Mouse (Mus musculus): ENCODE data around the gene Kri1. TPM values are rescaled to one million over a fixed set of nuclear protein-coding genes. Genes with fewer than 3 reads are reported as not detected.

Gene Kri1
- polyA plus RNA-seq, 1 experiment: 9.6 TPM

GRCm38 (mm10) chr9:21244428-21245112 is 43.2 kb downstream of the Kri1 start:
- no peak for TF ChIP-seq POLR2A (IDR thresholded peaks at IDR 0.05; ENCODE audit: low read depth, low read length)
- no peak for TF ChIP-seq CTCF (IDR thresholded peaks at IDR 0.05; ENCODE audit: extremely low read depth, insufficient read length, insufficient replicate concordance, low read depth, low read length)
- H3K4me1 ChIP-seq (ENCODE audit: control insufficient read depth, insufficient read depth, insufficient read length, low read length): peaks cover 12% of the 10 kb centered on the region
- H3K27ac ChIP-seq (ENCODE audit: insufficient read depth, low read depth, low read length): no peak overlapping the region
- 1% methylated on average over 72 of the region's 72 CpGs for WGBS
- peak overlapping the region; percentile 55 for H3K4me3 ChIP-seq (ENCODE audit: low read depth, low read length)
- H3K36me3 ChIP-seq (ENCODE audit: control insufficient read depth, insufficient read depth, low read length): no peaks in the 10 kb centered on the region
- H3K27me3 ChIP-seq (ENCODE audit: control insufficient read depth, insufficient read depth, low read length): peaks cover 47% of the 10 kb centered on the region

GRCm38 (mm10) chr9:21243826-21244427 is 43.8 kb downstream of the Kri1 start:
- H3K4me3 ChIP-seq (ENCODE audit: low read depth, low read length): peak overlapping the region; percentile 55
- H3K27me3 ChIP-seq (ENCODE audit: control insufficient read depth, insufficient read depth, low read length): peaks cover 42% of the 10 kb centered on the region
- peaks cover 12% of the 10 kb centered on the region for H3K4me1 ChIP-seq (ENCODE audit: control insufficient read depth, insufficient read depth, insufficient read length, low read length)
- 10% methylated on average over 42 of the region's 42 CpGs for WGBS
- no peaks in the 10 kb centered on the region for H3K36me3 ChIP-seq (ENCODE audit: control insufficient read depth, insufficient read depth, low read length)
- no peak overlapping the region for H3K27ac ChIP-seq (ENCODE audit: insufficient read depth, low read depth, low read length)
- TF ChIP-seq POLR2A (IDR thresholded peaks at IDR 0.05; ENCODE audit: low read depth, low read length) (no peak), CTCF (IDR thresholded peaks at IDR 0.05; ENCODE audit: extremely low read depth, insufficient read length, insufficient replicate concordance, low read depth, low read length) (no peak)

- peaks cover 20% of the 10 kb centered on the region for H3K4me1 ChIP-seq (ENCODE audit: control insufficient read depth, insufficient read depth, insufficient read length, low read length)
- no peak overlapping the region for H3K27ac ChIP-seq (ENCODE audit: insufficient read depth, low read depth, low read length)
- peak; percentile 99; the same call in 1 of the 2 replicates for TF ChIP-seq CTCF (IDR thresholded peaks at IDR 0.05; ENCODE audit: extremely low read depth, insufficient read length, insufficient replicate concordance, low read depth, low read length)
- no peak for TF ChIP-seq POLR2A (IDR thresholded peaks at IDR 0.05; ENCODE audit: low read depth, low read length)
- WGBS: 5% methylated on average over 11 of the region's 11 CpGs
- H3K36me3 ChIP-seq (ENCODE audit: control insufficient read depth, insufficient read depth, low read length): no peaks in the 10 kb centered on the region
- peaks cover 30% of the 10 kb centered on the region for H3K27me3 ChIP-seq (ENCODE audit: control insufficient read depth, insufficient read depth, low read length)
- no peak overlapping the region for H3K4me3 ChIP-seq (ENCODE audit: low read depth, low read length)
These were observed 46.4 kb downstream of the Kri1 start for GRCm38 (mm10) chr9:21241343-21241742.

GRCm38 (mm10) chr9:21239465-21239848 is 48.3 kb downstream of the Kri1 start:
- peaks cover 17% of the 10 kb centered on the region for H3K27me3 ChIP-seq (ENCODE audit: control insufficient read depth, insufficient read depth, low read length)
- TF ChIP-seq POLR2A (IDR thresholded peaks at IDR 0.05; ENCODE audit: low read depth, low read length) (no peak), CTCF (IDR thresholded peaks at IDR 0.05; ENCODE audit: extremely low read depth, insufficient read length, insufficient replicate concordance, low read depth, low read length) (no peak)
- peak overlapping the region; percentile 83 for H3K27ac ChIP-seq (ENCODE audit: insufficient read depth, low read depth, low read length)

DNA sequence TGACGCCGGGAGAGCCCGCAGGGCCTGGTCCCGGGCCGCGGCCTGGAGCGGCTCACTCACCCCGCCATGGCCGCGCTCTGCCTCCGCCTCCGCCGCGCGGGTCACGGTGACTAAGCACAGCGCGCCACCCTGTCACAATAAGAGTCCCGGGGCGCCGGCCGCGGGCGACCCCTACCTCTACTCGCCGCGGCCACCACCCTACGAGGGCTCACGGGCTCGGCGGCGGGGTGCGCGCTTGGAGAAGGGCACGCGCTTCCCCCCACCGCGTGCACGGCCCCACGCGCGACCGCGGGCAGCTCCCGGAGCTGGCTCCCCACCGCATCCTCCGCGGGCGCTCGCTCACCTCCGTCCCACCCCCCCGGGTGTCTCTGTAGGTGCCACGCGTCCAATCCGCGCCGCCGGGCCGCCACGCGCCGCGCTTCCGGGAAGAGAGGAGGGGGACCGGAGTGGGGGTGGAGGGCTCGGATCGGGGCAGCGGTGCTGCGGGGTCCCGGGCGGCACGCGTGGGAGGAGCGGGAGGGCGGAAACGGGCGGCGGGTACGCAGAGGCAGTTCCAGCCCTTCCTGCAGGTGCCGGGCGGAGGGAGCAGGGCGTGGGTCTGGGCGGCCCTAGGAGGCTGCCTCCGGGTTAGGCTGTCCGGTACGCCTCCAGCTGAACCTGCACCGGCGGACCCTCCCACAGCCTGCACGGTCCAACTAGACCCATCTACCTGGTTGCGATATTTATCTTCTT is 48.9 kb downstream of the Kri1 start, which contains the start of gene Keap1:
Gene Keap1 (minus strand): TSS at position 629 of the 732 bp plus-strand sequence.
- WGBS: under 1% methylated on average over 90 of the region's 90 CpGs
- peaks cover 5% of the 10 kb centered on the region for H3K36me3 ChIP-seq (ENCODE audit: control insufficient read depth, insufficient read depth, low read length)
- peak within 1 kb of the TSS; percentile 85 for H3K4me3 ChIP-seq (ENCODE audit: low read depth, low read length)
- TF ChIP-seq POLR2A (IDR thresholded peaks at IDR 0.05; ENCODE audit: low read depth, low read length) (peak; percentile 62), CTCF (IDR thresholded peaks at IDR 0.05; ENCODE audit: extremely low read depth, insufficient read length, insufficient replicate concordance, low read depth, low read length) (no peak)
- peak within 1 kb of the TSS; percentile 83 for H3K27ac ChIP-seq (ENCODE audit: insufficient read depth, low read depth, low read length)
- peaks cover 19% of the 10 kb centered on the region for H3K4me1 ChIP-seq (ENCODE audit: control insufficient read depth, insufficient read depth, insufficient read length, low read length)
- peaks cover 11% of the 10 kb centered on the region for H3K27me3 ChIP-seq (ENCODE audit: control insufficient read depth, insufficient read depth, low read length)

More at GRCm38 (mm10) chr9:21239465-21239848, 48.3 kb downstream of the Kri1 start:
- 28% methylated on average over 4 of the region's 4 CpGs for WGBS
- Histone ChIP-seq H3K4me3 (ENCODE audit: low read depth, low read length) (peak overlapping the region; percentile 85), H3K36me3 (ENCODE audit: control insufficient read depth, insufficient read depth, low read length) (peaks cover under 1% of the 10 kb centered on the region; the same call in 1 of the 2 replicates), H3K4me1 (ENCODE audit: control insufficient read depth, insufficient read depth, insufficient read length, low read length) (peaks cover 25% of the 10 kb centered on the region)

DNA sequence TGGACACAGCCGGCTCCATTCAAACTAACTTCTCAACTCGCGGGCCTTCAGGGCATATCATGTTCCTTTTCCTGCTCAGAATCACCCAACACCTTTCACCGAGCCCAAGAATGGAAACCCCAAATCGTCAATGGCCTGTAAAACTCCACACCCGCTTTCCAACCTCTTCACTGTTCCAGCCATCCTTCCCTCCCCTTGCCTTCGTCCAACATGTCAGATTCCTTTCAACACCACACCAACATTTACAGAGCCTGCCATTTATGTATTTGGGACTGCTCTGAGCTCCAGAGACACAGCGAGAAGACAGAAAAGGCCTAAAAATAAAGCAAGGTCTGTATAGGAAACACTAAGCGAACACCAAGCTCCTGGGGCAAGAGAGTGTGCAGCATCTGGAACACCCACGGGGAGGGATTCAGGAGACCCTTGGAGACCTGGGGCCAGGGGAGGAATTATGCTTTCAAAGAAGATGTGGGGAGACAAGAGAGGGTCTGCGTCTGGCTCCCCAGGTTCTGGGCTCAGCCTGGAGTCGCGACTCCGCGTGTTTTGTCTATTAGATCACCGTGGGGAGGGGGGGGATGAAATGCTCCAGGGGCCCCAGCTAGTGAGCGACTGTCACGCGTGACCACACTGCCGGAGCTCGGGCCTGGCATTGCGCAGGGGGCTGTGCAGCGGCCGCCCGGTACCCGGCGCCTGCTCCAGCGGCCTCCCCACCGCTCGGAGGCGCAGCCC is 49.6 kb downstream of the Kri1 start:
- TF ChIP-seq CTCF (IDR thresholded peaks at IDR 0.05; ENCODE audit: extremely low read depth, insufficient read length, insufficient replicate concordance, low read depth, low read length): no peak
- TF ChIP-seq POLR2A (IDR thresholded peaks at IDR 0.05; ENCODE audit: low read depth, low read length): no peak
- Histone ChIP-seq H3K4me3 (ENCODE audit: low read depth, low read length) (peak overlapping the region; percentile 85), H3K36me3 (ENCODE audit: control insufficient read depth, insufficient read depth, low read length) (peaks cover 13% of the 10 kb centered on the region), H3K4me1 (ENCODE audit: control insufficient read depth, insufficient read depth, insufficient read length, low read length) (peaks cover 17% of the 10 kb centered on the region), H3K27ac (ENCODE audit: insufficient read depth, low read depth, low read length) (peak overlapping the region; percentile 83), H3K27me3 (ENCODE audit: control insufficient read depth, insufficient read depth, low read length) (peaks cover 5% of the 10 kb centered on the region)
- under 1% methylated on average over 31 of the region's 31 CpGs for WGBS

Data from small intestine, adult 2 months (tissue).